Mouse (Mus musculus) spleen, adult 2 months (tissue): Measurements from ENCODE around the gene Olfr689. TPM values are rescaled to one million over a fixed set of nuclear protein-coding genes. Genes with fewer than 3 reads are reported as not detected.
"Not testable (repeated sequence)": the region's sequence is repeated elsewhere in the genome, so short reads cannot be mapped to it uniquely, and the experiment has no call there.

ENCODE experiments used
- DNase-seq, 2 experiments: peaks; one replicate each; pipeline versions ENCODE4 v3.0.0 to v3.0.0-alpha.2; 2012 to 2021; ENCODE audit warnings: low spot score in 2 of 2, low read depth in 1 of 2
- H3K27ac ChIP-seq: fragments of 200-500 bp; 2 replicates; pipeline ENCODE4 v1.5.1; 2012; ENCODE audit warnings: low read length, inconsistent platforms; ENCODE audit not compliant: insufficient read depth
- H3K27me3 ChIP-seq: fragments of 200-500 bp; 2 replicates; pipeline ENCODE4 v1.6.1; 2012; ENCODE audit warnings: mild to moderate bottlenecking, moderate library complexity, low read length, inconsistent platforms; ENCODE audit not compliant: control insufficient read depth, insufficient read depth
- H3K36me3 ChIP-seq: fragments of 200-500 bp; 2 replicates; pipeline ENCODE4 v1.6.1; 2012; ENCODE audit warnings: mild to moderate bottlenecking, low read length, inconsistent platforms; ENCODE audit not compliant: control insufficient read depth, insufficient read depth
- H3K4me1 ChIP-seq: fragments of 200-500 bp; 2 replicates; pipeline ENCODE4 v1.6.1; 2011; ENCODE audit warnings: inconsistent platforms; ENCODE audit not compliant: control insufficient read depth, insufficient read depth, insufficient read length
- H3K4me3 ChIP-seq: fragments of 200-500 bp; 2 replicates; pipeline ENCODE4 v1.5.1; 2011; ENCODE audit warnings: mild to moderate bottlenecking, inconsistent platforms; ENCODE audit not compliant: insufficient read depth, insufficient read length; ENCODE audit errors: extremely low read depth
- CTCF ChIP-seq: fragments of 200-500 bp; IDR thresholded peaks from 2 replicates; pipeline ENCODE4 v1.5.1; 2011; ENCODE audit warnings: mild to moderate bottlenecking, inconsistent platforms; ENCODE audit not compliant: insufficient read depth, insufficient read length, insufficient replicate concordance; ENCODE audit errors: extremely low read depth
- POLR2A ChIP-seq: fragments of 200-500 bp; IDR thresholded peaks from 2 replicates; pipeline ENCODE4 v1.6.1; 2011; ENCODE audit warnings: low read depth, low read length, inconsistent platforms
- WGBS: fragments of 180-500 bp; shearing (Covaris S2); methylation state at CpG from one replicate; pipeline ENCODE4 v1.1.7; 2018; 5-methylcytosine and 5-hydroxymethylcytosine counted together
- polyA plus RNA-seq: library from polyadenylated mRNA; depleted of rRNA; stranded (reverse); fragments of >200 nt; gene quantifications from 2 replicates; pipeline ENCODE4 v1.2.3, GENCODE M21; 2012; rRNA removed

Olfr689 gene
- polyA plus RNA-seq, 1 experiment = not detected

- Histone ChIP-seq H3K4me3 (no peak overlapping the region), H3K4me1 (no peaks in the 10 kb centered on the region), H3K27me3 (no peaks in the 10 kb centered on the region), H3K27ac (no peak overlapping the region), H3K36me3 (no peaks in the 10 kb centered on the region)
- WGBS = 89% methylated on average over 2 of the region's 2 CpGs
- DNase-seq = no peak
- TF ChIP-seq CTCF (no peak), POLR2A (no peak)
Measured at GRCm38 (mm10) chr7:105342752-105343151, 31.8 kb downstream of the Olfr689 start.

GRCm38 (mm10) chr7:105356064-105356463 is 45.1 kb downstream of the Olfr689 start:
- not testable (repeated sequence) for H3K4me1 ChIP-seq, H3K27ac ChIP-seq, DNase-seq, H3K4me3 ChIP-seq, H3K36me3 ChIP-seq, H3K27me3 ChIP-seq
- WGBS = no CpG with 5 or more reads among the region's 5 CpGs

DNA sequence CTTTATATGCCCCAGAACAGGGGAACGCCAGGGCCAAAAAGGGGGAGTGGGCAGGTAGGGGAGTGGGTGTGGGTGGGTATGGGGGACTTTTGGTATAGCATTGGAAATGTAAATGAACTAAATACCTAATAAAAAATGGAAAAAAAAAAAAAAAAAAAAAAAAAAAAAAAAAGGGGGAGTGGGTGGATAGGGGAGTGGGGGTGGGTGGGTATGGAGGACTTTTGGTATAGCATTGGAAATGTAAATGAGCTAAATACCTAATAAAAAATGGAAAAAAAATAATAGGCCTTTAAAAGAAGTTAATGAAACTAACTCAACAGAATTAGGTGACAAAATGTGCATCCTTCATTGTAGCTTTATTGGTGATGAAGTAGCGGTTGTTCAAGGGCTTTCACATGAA is 45.5 kb downstream of the Olfr689 start:
- 96% methylated on average over 1 of the region's 2 CpGs for WGBS
- H3K27me3 ChIP-seq, H3K4me1 ChIP-seq, H3K36me3 ChIP-seq, H3K27ac ChIP-seq, DNase-seq, H3K4me3 ChIP-seq: not testable (repeated sequence)

- TF ChIP-seq CTCF (no peak), POLR2A (no peak)
- Histone ChIP-seq H3K36me3 (no peaks in the 10 kb centered on the region), H3K27me3 (no peaks in the 10 kb centered on the region), H3K4me1 (no peaks in the 10 kb centered on the region), H3K27ac (no peak overlapping the region), H3K4me3 (no peak overlapping the region)
- WGBS = 82% methylated on average over 2 of the region's 2 CpGs
- DNase-seq = no peak
Measured at GRCm38 (mm10) chr7:105361713-105362112, 50.7 kb downstream of the Olfr689 start.

GRCm38 (mm10) chr7:105367268-105367667 is 56.3 kb downstream of the Olfr689 start:
- TF ChIP-seq CTCF (no peak), POLR2A (no peak)
- H3K36me3 ChIP-seq = no peaks in the 10 kb centered on the region
- H3K27me3 ChIP-seq = no peaks in the 10 kb centered on the region
- no peaks in the 10 kb centered on the region; the same call in 1 of the 2 replicates for H3K4me1 ChIP-seq
- WGBS = 86% methylated on average over 5 of the region's 5 CpGs
- no peak for DNase-seq
- H3K27ac ChIP-seq = no peak overlapping the region
- no peak overlapping the region for H3K4me3 ChIP-seq

DNA sequence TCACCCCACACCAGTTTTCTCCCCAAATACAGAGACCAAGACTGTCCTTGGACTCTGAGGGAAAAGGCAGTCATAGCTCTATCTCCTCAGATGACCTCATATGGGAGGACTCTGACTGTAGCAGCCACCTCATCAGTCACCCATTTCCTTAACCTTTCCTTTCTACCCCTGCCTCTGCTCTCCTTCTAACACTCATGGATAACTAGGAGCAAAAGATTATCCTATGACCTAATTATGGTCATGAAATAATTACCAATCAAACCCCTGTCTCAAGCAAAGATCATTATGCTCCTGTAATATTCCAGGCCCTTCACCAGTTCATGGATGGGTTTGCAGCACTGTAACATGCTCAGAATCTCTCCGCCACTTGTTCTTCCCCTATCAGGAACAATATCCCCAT is 57.0 kb downstream of the Olfr689 start, which contains the start of gene Olfr692:
Olfr692 (plus strand) TSS at position 301 of the 400 bp plus-strand sequence.
- Histone ChIP-seq H3K27ac (no peak within 1 kb of the TSS), H3K4me3 (no peak within 1 kb of the TSS), H3K27me3 (no peaks in the 10 kb centered on the region), H3K36me3 (no peaks in the 10 kb centered on the region), H3K4me1 (no peaks in the 10 kb centered on the region; the same call in 1 of the 2 replicates)
- no peak for TF ChIP-seq CTCF
- TF ChIP-seq POLR2A = no peak
- DNase-seq = no peak
- WGBS = 95% methylated on average over 1 of the region's 1 CpGs

DNA sequence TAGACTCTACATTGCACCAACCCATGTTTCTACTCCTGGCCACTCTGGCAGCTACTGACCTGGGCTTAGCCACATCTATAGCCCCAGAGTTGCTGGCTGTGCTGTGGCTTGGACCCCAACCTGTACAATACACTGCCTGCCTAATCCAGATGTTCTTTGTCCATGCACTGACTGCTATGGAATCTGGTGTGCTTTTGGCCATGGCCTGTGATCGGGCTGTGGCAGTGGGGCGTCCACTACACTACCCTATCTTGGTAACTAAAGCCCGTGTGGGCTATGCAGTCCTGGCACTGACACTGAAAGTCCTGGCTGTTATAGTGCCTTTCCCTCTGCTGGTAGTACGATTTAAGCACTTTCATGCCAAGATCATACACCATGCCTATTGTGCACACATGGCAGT is 57.6 kb downstream of the Olfr689 start:
- no peaks in the 10 kb centered on the region for H3K27me3 ChIP-seq
- no peak for DNase-seq
- H3K36me3 ChIP-seq = no peaks in the 10 kb centered on the region
- TF ChIP-seq CTCF (no peak), POLR2A (no peak)
- H3K27ac ChIP-seq = no peak overlapping the region
- H3K4me3 ChIP-seq = no peak overlapping the region
- WGBS = 91% methylated on average over 4 of the region's 4 CpGs
- no peaks in the 10 kb centered on the region; the same call in 1 of the 2 replicates for H3K4me1 ChIP-seq

Other genes with a start within 250 kb of the Olfr689 start
- not detected in 2 replicates for gene Olfr678, start 246.7 kb upstream of the Olfr689 start, polyA plus RNA-seq
- gene Olfr679, start 230.0 kb upstream of the Olfr689 start, polyA plus RNA-seq = not detected in 2 replicates
- gene Olfr680-ps1, start 218.3 kb upstream of the Olfr689 start, polyA plus RNA-seq = not detected in 2 replicates
- gene Olfr681, start 194.3 kb upstream of the Olfr689 start, polyA plus RNA-seq = not detected in 2 replicates
- not detected in 2 replicates for gene Olfr683, start 164.2 kb upstream of the Olfr689 start, polyA plus RNA-seq
- not detected in 2 replicates for gene Olfr684, start 147.5 kb upstream of the Olfr689 start, polyA plus RNA-seq
- not detected in 2 replicates for gene Olfr685, start 125.2 kb upstream of the Olfr689 start, polyA plus RNA-seq
- gene Olfr686, start 103.7 kb upstream of the Olfr689 start, polyA plus RNA-seq = not detected in 2 replicates
- gene Olfr688, start 23.1 kb upstream of the Olfr689 start, polyA plus RNA-seq = not detected in 2 replicates
- gene Olfr690, start 22.9 kb downstream of the Olfr689 start, polyA plus RNA-seq = not detected in 2 replicates
- not detected in 2 replicates for gene Olfr691, start 31.1 kb downstream of the Olfr689 start, polyA plus RNA-seq
- not detected in 2 replicates for gene Olfr692, start 57.1 kb downstream of the Olfr689 start, polyA plus RNA-seq
- gene Gm5901, start 63.9 kb downstream of the Olfr689 start, polyA plus RNA-seq = not detected in 2 replicates
- gene Fam160a2, start 88.9 kb downstream of the Olfr689 start, polyA plus RNA-seq = 36.2 and 38.6 TPM in 2 replicates
- not detected in 2 replicates for gene Cnga4, start 93.4 kb downstream of the Olfr689 start, polyA plus RNA-seq
- 0.11 TPM in 1 of 2 replicates, not detected in the other for gene Cckbr, start 114.6 kb downstream of the Olfr689 start, polyA plus RNA-seq
- gene Cavin3, start 171.1 kb downstream of the Olfr689 start, polyA plus RNA-seq = 35.1 and 53.9 TPM in 2 replicates
- 20.3 and 23.9 TPM in 2 replicates for gene Smpd1, start 243.2 kb downstream of the Olfr689 start, polyA plus RNA-seq